Mouse (Mus musculus) adrenal gland, adult 2 months (tissue): ENCODE results near the gene Tbc1d8. TPM values are rescaled to one million over a fixed set of nuclear protein-coding genes. Genes with fewer than 3 reads are reported as not detected.

Experiments used
- DNase-seq: peaks from one replicate; pipeline ENCODE4 v3.0.0; 2021
- polyA plus RNA-seq: library from polyadenylated mRNA; depleted of rRNA; stranded (reverse); fragments of >200 nt; gene quantifications from 2 replicates; pipeline ENCODE4 v1.2.3, GENCODE M21; 2012
- total RNA-seq, 2 experiments: library from RNA; stranded (reverse); gene quantifications; 2 replicates each; pipeline ENCODE4 v1.2.3; 2021

The Tbc1d8 gene
- total and polyA plus RNA-seq, 3 experiments: 6.0 to 20.3 (median 9.2) TPM

DNA sequence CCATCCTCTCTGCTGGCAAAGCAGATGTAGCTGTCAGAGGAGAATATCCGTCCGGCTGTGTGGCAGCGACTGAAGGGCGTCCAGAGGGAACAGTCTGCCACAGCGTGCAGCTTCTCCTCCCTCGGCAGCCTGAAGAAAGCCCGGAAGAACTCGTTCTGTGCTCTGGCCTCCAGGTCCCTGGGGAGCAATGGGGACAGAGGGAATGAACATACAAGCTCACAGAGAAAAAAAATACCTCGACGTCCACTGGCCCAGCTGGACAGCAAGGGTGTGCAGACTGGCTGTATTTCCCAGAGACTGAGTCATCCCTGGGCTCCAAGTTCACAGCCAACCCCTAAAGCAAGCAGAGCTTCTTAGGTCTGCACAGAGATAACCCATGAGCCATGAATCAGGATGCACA is 84.5 kb downstream of the Tbc1d8 start:
- DNase-seq: no peak

- no peak for DNase-seq
Observed at GRCm38 (mm10) chr1:39393217-39393867, 85.2 kb downstream of the Tbc1d8 start.

DNA sequence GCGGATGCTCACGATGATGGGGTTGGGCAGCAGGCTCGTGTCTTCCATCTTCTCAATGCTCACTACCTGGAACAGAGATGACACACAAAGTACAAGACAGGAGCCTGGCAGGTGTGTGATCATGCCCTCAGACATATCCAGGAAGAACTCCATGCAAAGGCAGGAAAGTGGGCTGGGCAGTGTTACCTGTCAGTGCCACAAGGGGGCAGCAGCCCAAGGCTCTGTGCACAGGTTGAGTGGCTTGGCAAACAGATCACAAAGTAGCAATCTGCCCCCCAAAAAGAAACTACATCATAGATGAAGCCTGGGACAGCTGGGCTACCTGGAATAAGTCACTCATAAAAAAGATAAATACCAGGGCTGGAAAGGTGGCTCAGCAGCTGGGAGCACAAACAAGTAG is 86.4 kb downstream of the Tbc1d8 start:
- DNase-seq: peak; percentile 77

DNA sequence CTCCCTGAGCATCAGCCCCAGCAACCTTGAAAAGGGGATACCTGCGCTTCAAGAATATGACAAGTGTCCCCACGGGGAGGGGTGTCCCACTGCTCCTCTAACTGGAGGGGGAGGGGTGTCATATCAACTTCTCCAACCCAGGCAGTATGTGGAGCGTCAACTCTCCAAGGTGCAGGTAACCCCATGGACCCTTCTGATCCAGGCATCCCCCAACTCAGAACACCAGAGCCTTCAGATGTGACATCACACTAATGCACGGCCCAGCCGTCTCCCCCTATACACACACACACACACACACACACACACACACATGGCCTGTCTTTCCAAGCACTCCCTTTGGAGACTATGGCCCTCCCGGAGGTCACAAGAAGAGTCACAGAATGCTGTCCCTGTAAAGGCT is 86.9 kb downstream of the Tbc1d8 start:
- DNase-seq: no peak

- DNase-seq: no peak
Observed at GRCm38 (mm10) chr1:39389338-39389737, 89.2 kb downstream of the Tbc1d8 start.

DNA sequence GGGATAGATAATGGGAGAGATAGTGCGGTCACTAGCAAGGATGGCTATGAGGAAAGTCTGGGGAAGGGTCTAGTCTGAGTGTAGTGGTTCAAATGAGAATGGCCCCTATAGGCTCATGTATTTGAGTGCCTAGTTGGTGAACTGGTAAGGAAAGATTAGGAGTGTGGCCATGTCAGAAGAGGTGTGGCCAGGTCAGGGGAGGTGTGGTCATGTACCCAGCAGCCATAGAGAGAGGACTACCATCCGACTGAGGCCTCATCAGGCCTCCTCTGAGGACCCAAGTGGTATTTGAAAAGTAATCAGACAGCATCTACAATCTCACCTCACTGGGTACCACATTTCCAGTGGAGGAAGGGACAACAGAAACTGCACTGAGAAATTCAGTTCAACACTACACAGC is 90.4 kb downstream of the Tbc1d8 start:
- no peak for DNase-seq

DNA sequence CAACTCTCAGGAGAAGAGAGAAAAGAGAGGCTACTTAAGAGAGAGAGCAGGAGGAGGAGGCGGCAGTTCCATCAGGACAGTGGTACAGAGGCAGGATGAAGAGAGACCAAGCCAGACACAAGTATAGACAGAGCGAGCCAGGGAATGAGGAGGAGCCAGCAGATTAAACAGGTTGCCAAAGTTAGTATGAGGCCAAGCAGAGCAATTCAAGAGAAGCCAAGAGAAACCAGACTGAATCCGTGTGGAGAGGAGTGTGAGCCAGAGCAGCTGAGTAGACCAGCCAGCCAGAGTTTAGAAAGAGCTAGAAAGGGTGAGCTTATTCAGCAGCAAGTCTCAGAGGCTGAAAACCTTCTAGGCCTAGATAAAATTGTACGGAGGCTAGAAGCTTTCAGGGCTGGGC is 91.1 kb downstream of the Tbc1d8 start:
- no peak for DNase-seq

GRCm38 (mm10) chr1:39386456-39386855 is 92.1 kb downstream of the Tbc1d8 start:
- no peak for DNase-seq

DNA sequence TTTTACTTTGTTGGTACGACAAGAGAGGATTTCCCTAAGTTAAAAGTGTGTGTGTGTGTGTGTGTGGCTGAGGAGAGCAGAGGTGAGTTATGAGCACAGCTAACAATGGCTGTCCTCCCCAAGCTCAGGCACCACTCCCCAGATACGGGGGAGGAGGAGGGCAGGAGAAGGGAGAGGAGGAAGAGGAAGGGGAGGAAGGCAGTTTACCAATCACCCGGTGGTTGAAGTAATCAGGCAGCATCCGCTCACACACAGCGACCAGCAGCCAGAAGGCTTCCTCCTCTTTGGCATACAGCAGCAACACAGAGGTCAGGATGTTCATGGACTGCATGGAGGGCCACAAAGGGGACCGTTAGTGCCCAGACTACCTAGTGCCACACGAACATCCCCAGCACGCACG is 93.6 kb downstream of the Tbc1d8 start:
- DNase-seq: no peak

- DNase-seq: no peak
Observed at GRCm38 (mm10) chr1:39381017-39381416, 97.5 kb downstream of the Tbc1d8 start.

- no peak for DNase-seq
Observed at GRCm38 (mm10) chr1:39379021-39379420, 99.5 kb downstream of the Tbc1d8 start.

GRCm38 (mm10) chr1:39378540-39378939 is 100.0 kb downstream of the Tbc1d8 start:
- no peak for DNase-seq

DNA sequence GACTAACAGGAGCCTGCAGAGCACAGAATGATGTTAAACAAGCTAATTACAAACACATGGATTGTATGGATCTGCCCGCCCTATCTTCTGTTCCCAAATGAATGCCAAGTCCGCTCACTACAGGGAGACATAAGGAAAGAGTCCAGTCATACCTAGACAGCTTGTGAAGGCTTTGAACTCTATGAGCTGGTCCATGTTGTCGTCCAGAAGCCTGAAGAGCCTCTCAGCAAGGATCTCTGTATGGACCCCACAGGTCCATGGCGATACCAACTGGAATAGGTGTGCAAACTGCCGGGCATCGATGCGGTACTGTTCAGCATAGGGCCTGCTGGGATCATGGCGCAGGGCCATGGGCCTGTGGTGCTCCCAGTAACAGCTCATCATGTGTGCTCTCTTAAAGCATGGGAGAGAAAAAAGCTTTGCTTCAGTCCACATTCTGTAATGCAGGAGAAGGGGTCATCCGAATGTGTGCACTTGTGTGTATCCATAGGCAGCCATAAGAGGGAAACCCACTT is 101.8 kb downstream of the Tbc1d8 start:
- no peak for DNase-seq

GRCm38 (mm10) chr1:39376121-39376520 is 102.4 kb downstream of the Tbc1d8 start:
- no peak for DNase-seq

DNA sequence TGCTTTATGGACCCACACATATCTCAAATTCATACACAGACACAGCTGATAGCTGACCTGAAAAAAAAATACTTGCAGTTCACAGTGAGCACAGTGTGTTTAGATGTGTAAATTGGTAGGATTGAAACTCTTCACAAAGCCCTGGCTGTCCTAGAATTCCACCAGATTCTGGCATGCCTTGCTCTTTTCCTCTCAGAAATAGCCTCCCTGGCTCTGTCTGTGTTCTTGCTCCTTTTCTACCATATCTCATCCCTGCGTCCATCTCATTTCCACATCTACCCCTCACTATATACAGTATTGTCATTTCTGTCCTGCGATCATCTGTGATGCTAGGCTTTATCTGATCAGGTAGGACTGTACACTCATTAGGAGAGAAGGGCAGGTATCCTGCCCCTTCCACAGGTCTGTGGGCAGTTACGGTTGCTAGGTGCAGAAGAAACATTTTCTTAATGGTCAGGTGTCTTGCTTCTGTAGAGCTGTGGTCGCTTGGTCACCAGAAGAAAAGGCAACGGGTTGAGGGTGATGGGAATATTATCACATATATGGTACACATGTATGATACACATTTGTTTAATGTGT is 104.2 kb downstream of the Tbc1d8 start:
- DNase-seq: no peak

GRCm38 (mm10) chr1:39373378-39373777 is 105.2 kb downstream of the Tbc1d8 start:
- DNase-seq: no peak

DNA sequence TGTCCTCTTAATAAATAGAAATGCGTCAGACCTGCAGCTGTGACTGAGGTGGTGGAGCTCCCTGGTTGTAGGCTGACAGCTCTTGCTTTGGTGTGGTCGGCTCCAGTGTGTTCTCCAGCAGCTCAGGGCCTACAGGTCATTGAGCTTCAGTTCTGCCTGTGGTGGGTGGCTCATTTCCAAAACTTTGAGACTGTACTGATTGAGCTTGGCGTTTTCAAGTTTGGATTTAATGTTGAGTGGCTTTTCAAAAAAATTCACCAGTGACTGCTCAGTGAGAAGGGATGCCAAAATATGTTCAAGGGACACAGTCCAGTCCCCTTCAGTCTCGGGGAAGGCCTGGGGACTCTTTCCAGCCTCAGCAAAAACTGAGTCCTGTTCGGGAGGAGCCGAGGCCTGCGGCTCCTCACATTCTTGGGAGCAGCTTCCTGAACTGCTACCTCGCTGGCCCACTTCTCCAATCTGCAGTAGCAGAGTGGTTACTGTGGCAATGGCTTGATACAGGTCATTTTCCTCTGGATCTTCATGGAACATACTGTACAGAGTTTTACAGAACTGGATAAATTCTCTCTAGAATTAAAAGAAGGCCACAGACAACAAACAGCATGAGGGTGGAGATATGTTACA is 106.2 kb downstream of the Tbc1d8 start:
- DNase-seq: no peak

GRCm38 (mm10) chr1:39370431-39370830 is 108.1 kb downstream of the Tbc1d8 start:
- DNase-seq: no peak

DNA sequence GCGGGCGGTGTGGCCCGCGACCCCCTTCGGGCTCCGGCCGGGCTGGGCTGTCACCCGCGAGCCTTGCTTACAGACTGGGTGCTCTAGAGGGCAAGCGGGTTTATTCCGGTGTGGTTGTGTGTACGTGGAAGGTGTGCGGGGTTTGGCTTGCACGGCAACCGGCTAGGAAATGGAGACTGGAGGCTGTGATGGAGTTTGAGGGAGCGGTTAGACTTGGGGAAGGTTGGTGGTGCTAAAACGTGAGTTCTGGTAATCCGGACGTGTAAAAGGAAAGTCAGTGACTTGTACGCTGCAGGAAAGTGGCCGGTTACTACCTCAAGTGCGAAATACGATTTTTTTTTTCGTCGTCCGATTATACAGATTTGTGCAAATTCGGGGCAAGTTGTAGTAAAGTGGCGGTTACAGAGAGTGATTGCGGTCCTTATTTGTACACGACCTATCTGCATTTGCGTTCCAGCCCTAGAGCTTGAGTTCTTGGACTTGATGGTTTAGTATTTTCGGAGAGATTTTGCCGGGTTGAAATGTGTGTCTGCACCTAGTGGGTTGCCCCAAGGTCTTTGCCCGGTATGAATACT is 110.2 kb downstream of the Tbc1d8 start:
- peak; percentile 24 for DNase-seq

- peak; percentile 99 for DNase-seq
Observed at GRCm38 (mm10) chr1:39367601-39368266, 110.8 kb downstream of the Tbc1d8 start, which contains the start of gene Rpl31. TSS of gene Rpl31 (plus strand) at chr1:39367842.

DNA sequence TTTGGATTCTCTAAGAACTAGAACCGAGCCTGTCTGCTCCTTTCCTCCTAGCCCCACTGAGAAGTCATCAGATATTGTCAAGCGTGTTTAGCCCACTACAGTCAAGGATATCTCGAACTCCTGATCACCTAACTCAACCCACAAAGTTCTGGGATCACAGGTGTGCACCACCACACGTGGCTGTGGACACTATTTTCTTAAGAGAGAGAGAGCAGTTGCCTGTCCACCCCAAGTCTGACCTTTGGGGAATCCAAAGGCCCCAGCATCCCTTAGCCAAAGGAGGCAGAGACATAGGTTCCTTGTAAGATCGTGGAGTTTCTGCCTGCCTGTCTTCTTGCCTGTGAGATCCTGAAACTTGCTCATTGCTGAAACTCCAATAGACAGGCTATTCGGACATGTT is 111.5 kb downstream of the Tbc1d8 start:
- no peak for DNase-seq

DNA sequence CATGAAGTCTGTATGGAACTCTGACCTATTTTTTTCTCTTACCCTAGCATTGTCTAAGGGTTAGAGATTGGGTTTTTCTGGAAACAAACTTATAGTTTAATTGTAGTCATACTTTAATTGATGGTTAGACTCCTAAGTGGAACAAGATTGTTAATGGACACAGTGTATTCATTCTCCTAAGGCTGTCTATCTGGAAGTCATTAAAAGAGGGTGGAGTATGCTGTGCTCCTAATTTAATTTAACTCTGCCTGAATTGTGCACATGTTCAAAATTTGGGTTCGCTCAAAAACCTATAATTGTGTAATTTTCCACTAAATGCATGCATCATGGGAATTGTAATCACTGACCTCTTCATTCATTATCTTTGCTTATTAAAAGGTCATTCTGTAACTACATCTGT is 113.0 kb downstream of the Tbc1d8 start:
- no peak for DNase-seq

- no peak for DNase-seq
Observed at GRCm38 (mm10) chr1:39362515-39362893, 116.1 kb downstream of the Tbc1d8 start.
